Mouse (Mus musculus) liver (tissue): ENCODE measurements around the gene Stc2.

Experiments used
- DNase-seq: peaks from one replicate; pipeline ENCODE4 v3.0.0-alpha.2; 2020; ENCODE audit warnings: mixed read lengths

The Stc2 gene

DNA sequence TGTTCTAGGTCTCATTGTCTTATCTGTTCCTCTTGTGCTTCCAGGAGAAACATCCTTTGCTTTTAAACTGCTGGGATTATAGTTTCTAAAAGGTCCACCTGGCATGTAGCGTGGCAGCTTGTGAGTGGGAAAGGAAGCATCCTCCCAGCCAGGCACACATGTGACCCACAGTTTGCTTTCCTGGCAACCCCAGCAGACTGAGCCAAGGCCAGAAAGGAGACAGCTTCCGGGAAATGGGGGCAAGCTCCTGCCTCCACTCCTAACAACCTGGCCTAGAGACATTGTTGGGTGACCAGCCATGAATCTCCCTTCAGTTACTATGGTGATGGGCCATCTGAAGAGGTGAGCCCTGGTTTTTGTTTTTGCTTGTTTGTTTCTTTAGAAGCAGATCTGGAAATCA lies 3.9 kb downstream of the Stc2 start:
- DNase-seq: no peak

DNA sequence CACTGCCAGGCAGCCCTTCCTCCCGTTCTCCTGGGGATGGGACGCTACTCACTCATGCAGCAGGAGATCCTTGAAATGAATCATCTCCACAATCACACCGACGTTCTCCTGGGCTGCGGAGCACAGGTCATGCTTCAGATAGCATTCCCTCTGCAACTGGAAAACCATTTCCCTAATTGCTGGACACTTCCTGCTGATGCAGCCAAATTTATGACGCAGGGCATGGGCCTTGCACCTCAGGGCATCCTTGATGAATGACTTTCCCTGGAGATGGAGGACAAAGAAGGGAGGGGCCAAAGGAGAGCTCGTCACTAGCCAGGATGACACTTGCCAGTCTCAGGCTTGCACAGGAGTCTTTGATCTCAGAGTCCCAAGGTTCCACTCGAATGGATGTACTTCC lies 4.6 kb downstream of the Stc2 start:
- no peak for DNase-seq

DNA sequence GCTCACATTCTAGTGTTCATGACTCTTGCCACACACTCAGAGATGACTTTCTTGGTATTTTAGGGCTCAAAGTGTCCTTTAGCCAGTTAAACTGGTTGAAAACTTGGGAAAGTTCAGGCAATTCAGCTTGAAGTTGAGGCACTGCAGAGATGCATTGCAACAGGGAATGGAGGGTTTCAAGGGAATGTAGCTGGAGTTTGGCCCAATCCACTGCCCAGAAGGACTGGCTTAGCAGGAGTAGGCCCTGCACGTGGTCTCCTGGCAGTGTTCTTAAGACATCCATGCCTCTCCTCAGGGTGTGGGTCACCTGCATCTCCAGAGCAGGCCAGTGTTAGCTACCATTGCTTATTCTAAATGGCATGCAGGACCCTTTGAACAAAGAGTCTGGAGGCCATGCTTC lies 7.0 kb downstream of the Stc2 start:
- DNase-seq: no peak

DNA sequence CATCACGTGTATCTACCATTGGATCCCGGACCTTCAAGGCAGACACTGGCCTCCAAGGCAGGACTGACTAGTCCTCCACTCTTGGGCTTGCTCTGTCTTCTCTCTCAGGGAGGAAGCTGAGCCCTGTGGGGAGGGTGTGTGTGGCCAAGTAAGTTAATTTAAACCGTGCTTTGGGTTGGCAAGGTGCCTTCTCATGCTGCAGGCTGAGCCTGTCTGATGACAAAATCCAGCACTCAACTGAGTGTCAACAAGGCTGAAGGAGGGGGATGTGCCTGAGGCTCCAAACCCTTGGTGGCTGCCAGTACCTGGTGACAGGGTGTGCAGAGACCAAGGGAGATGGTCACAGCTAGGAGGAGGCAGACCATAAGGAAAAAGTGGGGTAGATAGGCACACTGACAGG lies 7.5 kb downstream of the Stc2 start:
- no peak for DNase-seq

DNA sequence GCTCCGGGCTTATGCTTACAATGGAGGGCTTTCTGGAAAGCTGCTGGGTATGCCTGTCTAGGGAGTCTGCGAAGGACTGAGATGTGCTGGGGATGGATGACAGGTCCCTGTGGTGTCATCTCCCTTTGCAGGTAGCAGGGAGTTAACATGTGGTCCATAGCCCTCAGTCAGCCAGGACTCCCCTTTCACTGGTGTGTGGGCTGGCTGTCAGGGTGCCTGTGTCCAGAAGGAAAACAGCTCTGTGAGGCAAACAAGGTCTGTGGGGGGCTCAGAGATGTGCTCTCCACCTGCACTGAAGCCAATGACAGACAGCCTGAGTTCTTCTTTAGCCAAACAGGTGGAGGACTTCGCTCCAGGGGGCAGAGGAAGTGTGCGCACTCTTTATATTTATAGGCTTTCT lies 8.8 kb downstream of the Stc2 start:
- DNase-seq: no peak

DNA sequence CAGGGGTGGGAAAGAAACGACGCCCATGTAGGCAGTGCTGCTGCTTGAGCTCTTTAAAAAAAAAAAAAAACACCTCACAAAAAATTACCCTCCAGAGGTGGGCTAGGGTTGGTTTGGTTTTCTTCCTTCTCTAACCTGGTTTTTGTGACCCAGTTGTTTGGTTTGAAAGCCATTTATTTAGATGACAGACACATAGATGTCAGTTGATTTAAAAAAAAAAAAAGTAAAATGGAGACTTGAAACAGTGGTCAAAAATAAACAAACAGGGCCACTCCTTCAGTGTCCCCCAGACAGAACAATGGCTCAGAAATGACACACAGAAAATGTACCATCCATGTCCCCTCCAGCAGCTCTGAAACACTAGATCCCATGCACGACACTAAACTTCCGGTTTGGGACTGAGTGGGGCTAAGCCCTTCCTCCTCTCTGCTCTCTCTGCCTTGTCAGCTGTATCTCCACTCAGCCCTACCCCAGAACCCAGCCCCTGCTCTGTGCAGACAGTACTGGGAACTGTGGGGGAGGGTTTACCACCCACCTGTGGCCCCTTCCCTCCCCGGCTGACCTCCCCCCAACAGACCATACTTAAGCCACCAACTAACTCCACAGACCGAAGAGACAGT lies 10.5 kb downstream of the Stc2 start:
- DNase-seq: no peak

DNA sequence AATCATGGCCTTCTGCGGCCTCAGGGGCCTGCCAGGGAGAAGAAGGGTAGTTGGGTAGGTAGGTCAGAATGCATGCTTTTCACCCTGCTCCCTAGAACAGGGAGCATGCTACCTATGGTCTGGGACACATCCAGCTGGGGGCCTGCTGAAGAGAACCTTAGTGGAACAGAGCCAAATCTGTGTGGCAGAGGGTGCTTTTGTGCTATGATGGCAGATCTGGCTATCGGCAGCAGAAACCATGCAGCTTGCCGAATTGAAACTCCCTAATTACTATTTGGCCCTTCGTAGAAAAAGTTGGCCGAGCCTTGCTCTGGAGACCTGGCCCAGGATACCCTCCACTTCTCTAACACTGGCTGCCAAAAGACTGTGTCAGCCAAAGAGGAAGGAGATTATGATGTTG lies 11.4 kb downstream of the Stc2 start:
- DNase-seq: no peak

DNA sequence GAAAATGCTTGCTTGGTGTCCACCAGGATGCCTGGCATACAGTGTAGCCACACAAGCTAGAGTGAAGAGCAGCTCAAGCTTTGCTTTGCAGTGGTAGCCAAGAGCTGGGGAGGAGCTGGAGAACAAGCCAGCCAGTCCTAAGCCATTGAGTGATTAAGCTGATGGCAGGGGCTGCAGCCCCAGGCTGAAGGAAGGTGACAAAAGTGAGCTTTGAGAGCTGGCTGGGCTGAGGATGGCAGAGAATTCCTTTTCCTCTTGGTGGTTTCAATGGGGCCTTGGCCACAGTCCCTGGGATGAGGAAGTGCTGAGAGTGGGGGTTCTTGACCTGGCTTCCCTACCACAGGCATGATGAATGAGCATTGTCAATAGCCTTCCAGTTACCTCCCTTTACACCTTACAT lies 13.0 kb downstream of the Stc2 start:
- DNase-seq: no peak

DNA sequence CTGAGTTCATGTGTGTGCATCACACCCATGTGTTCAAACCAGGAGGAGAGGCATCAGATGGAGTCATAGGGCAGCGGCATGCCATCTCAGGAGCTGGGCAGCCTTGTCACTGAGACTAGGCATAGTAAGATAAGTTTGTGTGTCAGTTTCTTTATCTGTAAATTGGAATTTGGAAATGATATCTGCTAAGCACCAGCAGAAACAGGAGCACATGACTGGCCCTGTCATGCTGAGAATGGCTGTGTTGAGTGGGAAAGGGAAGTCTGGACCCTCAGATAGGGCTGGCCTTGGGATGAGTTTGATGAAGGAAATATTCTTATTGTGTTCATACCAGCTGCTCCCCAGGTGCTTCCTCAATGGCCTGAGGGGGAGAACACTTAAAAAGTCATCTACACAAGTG lies 14.1 kb downstream of the Stc2 start:
- no peak for DNase-seq

DNA sequence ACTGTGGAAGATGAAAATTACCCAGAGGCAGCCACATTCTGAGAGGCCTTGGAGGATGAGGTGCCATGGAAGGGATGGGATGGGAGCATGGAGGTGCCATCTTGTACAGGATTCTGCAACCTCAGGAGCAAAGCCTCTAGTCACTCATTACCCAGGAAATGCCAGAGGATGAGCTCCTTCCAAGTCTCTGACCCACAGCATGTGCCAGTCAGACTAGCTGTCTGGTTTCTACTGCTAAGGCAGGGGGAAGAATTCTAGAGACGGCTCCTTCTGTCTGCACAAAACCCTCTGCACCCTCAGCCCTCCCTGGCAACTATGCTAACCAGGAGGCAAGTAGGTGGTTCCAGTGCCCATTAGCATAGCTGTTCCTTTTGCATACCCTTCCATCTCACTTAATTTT lies 15.4 kb downstream of the Stc2 start:
- no peak for DNase-seq
